Mouse (Mus musculus) retina, postnatal 1 day (tissue): ENCODE data around the gene Xpr1.
"Not testable (repeated sequence)": the region's sequence is repeated elsewhere in the genome, so short reads cannot be mapped to it uniquely, and the experiment has no call there.

Experiments used
- DNase-seq: peaks from one replicate; pipeline ENCODE4 v3.0.0-alpha.2; 2012

The Xpr1 gene

GRCm38 (mm10) chr1:155320091-155320833 lies 97.0 kb downstream of the Xpr1 start:
- no peak for DNase-seq

- DNase-seq = no peak
Observed at GRCm38 (mm10) chr1:155319513-155319912, 97.7 kb downstream of the Xpr1 start.

GRCm38 (mm10) chr1:155311672-155312071 lies 105.5 kb downstream of the Xpr1 start:
- DNase-seq = peak; percentile 49

- DNase-seq = peak; percentile 24
Observed at GRCm38 (mm10) chr1:155306879-155307278, 110.3 kb downstream of the Xpr1 start.

GRCm38 (mm10) chr1:155303402-155303801 lies 113.8 kb downstream of the Xpr1 start:
- no peak for DNase-seq

GRCm38 (mm10) chr1:155297615-155298014 lies 119.6 kb downstream of the Xpr1 start:
- no peak for DNase-seq

- no peak for DNase-seq
Observed at GRCm38 (mm10) chr1:155297203-155297602, 120.0 kb downstream of the Xpr1 start.

- DNase-seq = peak; percentile 87
Observed at GRCm38 (mm10) chr1:155293446-155293845, 123.8 kb downstream of the Xpr1 start.

- no peak for DNase-seq
Observed at GRCm38 (mm10) chr1:155289411-155289810, 127.8 kb downstream of the Xpr1 start.

GRCm38 (mm10) chr1:155288033-155288432 lies 129.2 kb downstream of the Xpr1 start:
- DNase-seq = no peak

- no peak for DNase-seq
Observed at GRCm38 (mm10) chr1:155283808-155284207, 133.4 kb downstream of the Xpr1 start.

GRCm38 (mm10) chr1:155281003-155281793 lies 136.0 kb downstream of the Xpr1 start:
- DNase-seq = peak; percentile 90

GRCm38 (mm10) chr1:155280306-155280705 lies 136.9 kb downstream of the Xpr1 start:
- DNase-seq = no peak

- DNase-seq = no peak
Observed at GRCm38 (mm10) chr1:155276381-155277033, 140.7 kb downstream of the Xpr1 start.

GRCm38 (mm10) chr1:155275793-155276192 lies 141.4 kb downstream of the Xpr1 start:
- no peak for DNase-seq

- DNase-seq = no peak
Observed at GRCm38 (mm10) chr1:155274976-155275375, 142.2 kb downstream of the Xpr1 start.

- DNase-seq = no peak
Observed at GRCm38 (mm10) chr1:155272953-155273352, 144.3 kb downstream of the Xpr1 start.

GRCm38 (mm10) chr1:155262496-155262895 lies 154.7 kb downstream of the Xpr1 start:
- DNase-seq = not testable (repeated sequence)

GRCm38 (mm10) chr1:155254309-155254708 lies 162.9 kb downstream of the Xpr1 start:
- no peak for DNase-seq

GRCm38 (mm10) chr1:155253126-155253525 lies 164.1 kb downstream of the Xpr1 start:
- DNase-seq = no peak

- peak; percentile 59 for DNase-seq
Observed at GRCm38 (mm10) chr1:155252631-155253121, 164.5 kb downstream of the Xpr1 start.

GRCm38 (mm10) chr1:155251596-155251995 lies 165.6 kb downstream of the Xpr1 start:
- no peak for DNase-seq

- no peak for DNase-seq
Observed at GRCm38 (mm10) chr1:155250531-155251135, 166.6 kb downstream of the Xpr1 start.
